Mouse (Mus musculus): Measurements from ENCODE around the gene Osbpl11. TPM values are rescaled to one million over a fixed set of nuclear protein-coding genes. Genes with fewer than 3 reads are reported as not detected.

Gene Osbpl11
- polyA plus RNA-seq, 1 experiment = 14.1 TPM

- Histone ChIP-seq H3K27ac (ENCODE audit: insufficient read depth, low read depth, low read length) (peak overlapping the region; percentile 33; the same call in 1 of the 2 replicates), H3K36me3 (ENCODE audit: control insufficient read depth, insufficient read depth, low read length) (no peaks in the 10 kb centered on the region), H3K4me3 (ENCODE audit: insufficient read depth, low read depth, low read length) (no peak overlapping the region), H3K4me1 (ENCODE audit: control insufficient read depth, insufficient read depth, low read length) (peaks cover 31% of the 10 kb centered on the region), H3K27me3 (replicated peaks; ENCODE audit: control insufficient read depth, insufficient read depth, low read length) (no peaks in the 10 kb centered on the region)
- 41% methylated on average over 3 of the region's 3 CpGs for WGBS
- no peak for TF ChIP-seq CTCF (conservative IDR thresholded peaks at IDR 0.05; ENCODE audit: insufficient read depth, insufficient read length, low read depth, low read length)
- no peak for TF ChIP-seq POLR2A (IDR thresholded peaks at IDR 0.05; ENCODE audit: low read depth, low read length)
- DNase-seq = no peak
Observed at GRCm38 (mm10) chr16:33188076-33188475, 3.2 kb downstream of the Osbpl11 start.

DNA sequence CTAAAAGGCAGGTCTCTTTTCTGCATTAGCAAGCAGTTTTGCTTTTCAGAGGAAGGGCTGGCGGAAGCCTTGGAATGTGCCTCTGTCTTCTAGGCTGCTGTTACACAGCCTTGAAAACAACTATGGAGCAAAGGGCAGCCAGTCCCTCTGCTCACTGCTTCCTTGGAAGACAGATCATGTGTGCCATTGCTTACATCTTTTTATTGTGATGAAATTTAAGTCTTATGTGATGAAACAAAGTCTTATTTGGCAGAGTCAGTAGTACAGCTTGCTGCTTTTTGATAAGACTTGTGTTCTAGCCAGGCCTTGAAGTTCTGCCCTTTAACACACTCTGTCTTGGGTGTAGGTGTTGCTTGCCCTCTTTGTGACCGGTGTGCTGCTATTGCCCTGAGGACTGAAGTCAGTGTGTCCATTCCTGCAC lies 6.8 kb downstream of the Osbpl11 start:
- peaks cover 32% of the 10 kb centered on the region for H3K4me1 ChIP-seq (ENCODE audit: control insufficient read depth, insufficient read depth, low read length)
- TF ChIP-seq CTCF (conservative IDR thresholded peaks at IDR 0.05; ENCODE audit: insufficient read depth, insufficient read length, low read depth, low read length) (no peak), POLR2A (IDR thresholded peaks at IDR 0.05; ENCODE audit: low read depth, low read length) (no peak)
- DNase-seq = peak; percentile 89
- H3K4me3 ChIP-seq (ENCODE audit: insufficient read depth, low read depth, low read length) = no peak overlapping the region
- H3K36me3 ChIP-seq (ENCODE audit: control insufficient read depth, insufficient read depth, low read length) = no peaks in the 10 kb centered on the region
- 39% methylated on average over 2 of the region's 2 CpGs for WGBS
- H3K27me3 ChIP-seq (replicated peaks; ENCODE audit: control insufficient read depth, insufficient read depth, low read length) = no peaks in the 10 kb centered on the region
- peak overlapping the region; percentile 97 for H3K27ac ChIP-seq (ENCODE audit: insufficient read depth, low read depth, low read length)

GRCm38 (mm10) chr16:33192280-33192679 lies 7.4 kb downstream of the Osbpl11 start:
- no peak overlapping the region for H3K4me3 ChIP-seq (ENCODE audit: insufficient read depth, low read depth, low read length)
- 52% methylated on average over 2 of the region's 2 CpGs for WGBS
- no peak for DNase-seq
- no peaks in the 10 kb centered on the region for H3K27me3 ChIP-seq (replicated peaks; ENCODE audit: control insufficient read depth, insufficient read depth, low read length)
- TF ChIP-seq CTCF (conservative IDR thresholded peaks at IDR 0.05; ENCODE audit: insufficient read depth, insufficient read length, low read depth, low read length) (no peak), POLR2A (IDR thresholded peaks at IDR 0.05; ENCODE audit: low read depth, low read length) (no peak)
- H3K36me3 ChIP-seq (ENCODE audit: control insufficient read depth, insufficient read depth, low read length) = no peaks in the 10 kb centered on the region
- H3K4me1 ChIP-seq (ENCODE audit: control insufficient read depth, insufficient read depth, low read length) = peaks cover 30% of the 10 kb centered on the region
- H3K27ac ChIP-seq (ENCODE audit: insufficient read depth, low read depth, low read length) = peak overlapping the region; percentile 92; the same call in 1 of the 2 replicates

GRCm38 (mm10) chr16:33193649-33194048 lies 8.8 kb downstream of the Osbpl11 start:
- TF ChIP-seq CTCF (conservative IDR thresholded peaks at IDR 0.05; ENCODE audit: insufficient read depth, insufficient read length, low read depth, low read length) (peak; percentile 71), POLR2A (IDR thresholded peaks at IDR 0.05; ENCODE audit: low read depth, low read length) (no peak)
- no peak overlapping the region for H3K4me3 ChIP-seq (ENCODE audit: insufficient read depth, low read depth, low read length)
- H3K4me1 ChIP-seq (ENCODE audit: control insufficient read depth, insufficient read depth, low read length) = peaks cover 30% of the 10 kb centered on the region
- no peaks in the 10 kb centered on the region for H3K27me3 ChIP-seq (replicated peaks; ENCODE audit: control insufficient read depth, insufficient read depth, low read length)
- no peaks in the 10 kb centered on the region for H3K36me3 ChIP-seq (ENCODE audit: control insufficient read depth, insufficient read depth, low read length)
- no peak overlapping the region for H3K27ac ChIP-seq (ENCODE audit: insufficient read depth, low read depth, low read length)
- 10% methylated on average over 2 of the region's 2 CpGs for WGBS
- DNase-seq = peak; percentile 72

- peak; percentile 63 for DNase-seq
- Histone ChIP-seq H3K4me3 (ENCODE audit: insufficient read depth, low read depth, low read length) (no peak overlapping the region), H3K36me3 (ENCODE audit: control insufficient read depth, insufficient read depth, low read length) (no peaks in the 10 kb centered on the region), H3K27me3 (replicated peaks; ENCODE audit: control insufficient read depth, insufficient read depth, low read length) (no peaks in the 10 kb centered on the region), H3K4me1 (ENCODE audit: control insufficient read depth, insufficient read depth, low read length) (peaks cover 25% of the 10 kb centered on the region), H3K27ac (ENCODE audit: insufficient read depth, low read depth, low read length) (no peak overlapping the region)
- TF ChIP-seq POLR2A (IDR thresholded peaks at IDR 0.05; ENCODE audit: low read depth, low read length) (no peak), CTCF (conservative IDR thresholded peaks at IDR 0.05; ENCODE audit: insufficient read depth, insufficient read length, low read depth, low read length) (peak; percentile 60)
- WGBS = 12% methylated on average over 3 of the region's 5 CpGs
Observed at GRCm38 (mm10) chr16:33195686-33196313, 10.9 kb downstream of the Osbpl11 start.

GRCm38 (mm10) chr16:33196578-33196977 lies 11.7 kb downstream of the Osbpl11 start:
- Histone ChIP-seq H3K36me3 (ENCODE audit: control insufficient read depth, insufficient read depth, low read length) (no peaks in the 10 kb centered on the region), H3K27me3 (replicated peaks; ENCODE audit: control insufficient read depth, insufficient read depth, low read length) (no peaks in the 10 kb centered on the region), H3K4me3 (ENCODE audit: insufficient read depth, low read depth, low read length) (no peak overlapping the region), H3K4me1 (ENCODE audit: control insufficient read depth, insufficient read depth, low read length) (peaks cover 29% of the 10 kb centered on the region), H3K27ac (ENCODE audit: insufficient read depth, low read depth, low read length) (no peak overlapping the region)
- TF ChIP-seq POLR2A (IDR thresholded peaks at IDR 0.05; ENCODE audit: low read depth, low read length) = no peak
- no peak for TF ChIP-seq CTCF (conservative IDR thresholded peaks at IDR 0.05; ENCODE audit: insufficient read depth, insufficient read length, low read depth, low read length)
- WGBS = 79% methylated on average over 6 of the region's 6 CpGs
- no peak for DNase-seq

- Histone ChIP-seq H3K27me3 (replicated peaks; ENCODE audit: control insufficient read depth, insufficient read depth, low read length) (no peaks in the 10 kb centered on the region), H3K4me3 (ENCODE audit: insufficient read depth, low read depth, low read length) (no peak overlapping the region), H3K36me3 (ENCODE audit: control insufficient read depth, insufficient read depth, low read length) (peaks cover under 1% of the 10 kb centered on the region; the same call in 1 of the 2 replicates), H3K4me1 (ENCODE audit: control insufficient read depth, insufficient read depth, low read length) (peaks cover 19% of the 10 kb centered on the region), H3K27ac (ENCODE audit: insufficient read depth, low read depth, low read length) (no peak overlapping the region)
- WGBS = 83% methylated on average over 8 of the region's 8 CpGs
- no peak for DNase-seq
- TF ChIP-seq POLR2A (IDR thresholded peaks at IDR 0.05; ENCODE audit: low read depth, low read length) (no peak), CTCF (conservative IDR thresholded peaks at IDR 0.05; ENCODE audit: insufficient read depth, insufficient read length, low read depth, low read length) (no peak)
Observed at GRCm38 (mm10) chr16:33200589-33200988, 15.7 kb downstream of the Osbpl11 start.
